Mouse (Mus musculus) stomach, embryonic 14.5 days (tissue): ENCODE data around the gene Birc6. TPM values are rescaled to one million over a fixed set of nuclear protein-coding genes. Genes with fewer than 3 reads are reported as not detected.

ENCODE experiments used
- ATAC-seq: fragments of 200-750 bp; cut with Nextera tagmentation; 2 replicates; pipeline ENCODE4 v1.8.0; 2017; ENCODE audit warnings: low read depth, moderate TSS enrichment; ENCODE audit not compliant: insufficient number of reproducible peaks, insufficient read depth, low FRiP score
- H3K27ac ChIP-seq: fragments of 300-500 bp; sonication (generic); 2 replicates; pipeline ENCODE4 v1.5.1; 2014; ENCODE audit warnings: mild to moderate bottlenecking, low read length, moderate library complexity, mixed read lengths
- H3K27me3 ChIP-seq: fragments of 300-500 bp; sonication (generic); 2 replicates; pipeline ENCODE4 v1.6.1; 2014; ENCODE audit warnings: low read length, control low read depth, mixed read lengths; ENCODE audit not compliant: control insufficient read depth, insufficient read depth
- H3K36me3 ChIP-seq: fragments of 300-500 bp; sonication (generic); 2 replicates; pipeline ENCODE4 v1.6.1; 2014; ENCODE audit warnings: mild to moderate bottlenecking, control low read depth, low read length, moderate library complexity, mixed read lengths; ENCODE audit not compliant: control insufficient read depth, insufficient read depth
- H3K4me1 ChIP-seq: fragments of 300-500 bp; sonication (generic); 2 replicates; pipeline ENCODE4 v1.6.1; 2014; ENCODE audit warnings: low read length, control low read depth, mixed read lengths; ENCODE audit not compliant: control insufficient read depth, insufficient read depth
- H3K4me2 ChIP-seq: fragments of 300-500 bp; sonication (generic); replicated peaks from 2 replicates; pipeline ENCODE4 v1.6.1; 2014; ENCODE audit warnings: low read depth, low read length, control low read depth
- H3K4me3 ChIP-seq: fragments of 300-500 bp; sonication (generic); 2 replicates; pipeline ENCODE4 v1.5.1; 2014; ENCODE audit warnings: low read depth, low read length, control low read depth
- H3K9ac ChIP-seq: fragments of 300-500 bp; sonication (generic); replicated peaks from 2 replicates; pipeline ENCODE4 v1.6.1; 2014; ENCODE audit warnings: low read depth, mild to moderate bottlenecking, control low read depth, low read length, moderate library complexity, mixed read lengths
- H3K9me3 ChIP-seq: fragments of 300-500 bp; sonication (generic); 2 replicates; pipeline ENCODE4 v1.6.1; 2016; ENCODE audit warnings: low read depth, low read length, control low read depth; ENCODE audit not compliant: control insufficient read depth
- WGBS: fragments of 180-500 bp; shearing (Covaris S2); extraction: QIAGEN DNeasy Blood & Tissue Kit; methylation state at CpG from one replicate; pipeline ENCODE4 v1.1.7; 2014; 5-methylcytosine and 5-hydroxymethylcytosine counted together
- polyA plus RNA-seq: library from polyadenylated mRNA; unstranded; fragments of >200 nt; fragmentation: Nextera tagmentation; extraction: Ambion mirVana; gene quantifications from 2 replicates; pipeline ENCODE4 v1.2.1, GENCODE M21; 2014

Birc6 gene
- polyA plus RNA-seq, 1 experiment from 2014 or later: 130 TPM

DNA sequence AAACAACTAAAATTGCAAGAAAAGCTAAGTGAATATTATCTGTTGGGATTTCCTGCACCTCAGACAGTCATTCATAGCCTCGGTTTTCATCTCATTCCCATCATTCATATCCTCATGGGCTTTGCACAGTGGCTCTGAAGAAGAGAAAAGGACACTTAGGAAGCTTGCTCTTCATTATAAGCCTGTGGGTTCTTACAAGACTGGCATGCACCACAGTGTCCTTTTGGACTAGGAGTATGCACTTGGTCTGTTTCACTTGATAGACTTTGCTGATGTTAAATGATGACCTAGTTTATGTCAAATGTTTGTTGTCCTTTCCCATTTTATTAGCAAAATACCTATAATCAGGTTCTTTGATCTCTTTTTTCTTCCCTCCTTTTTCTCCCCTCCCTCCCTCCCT, 9.4 kb downstream of the Birc6 start:
- Histone ChIP-seq H3K4me2 (no peak overlapping the region), H3K4me3 (no peak overlapping the region), H3K36me3 (no peaks in the 10 kb centered on the region), H3K9ac (no peak overlapping the region), H3K27ac (no peak overlapping the region), H3K4me1 (no peaks in the 10 kb centered on the region), H3K27me3 (no peaks in the 10 kb centered on the region), H3K9me3 (no peaks in the 10 kb centered on the region)
- 88% methylated on average over 1 of the region's 1 CpGs for WGBS
- ATAC-seq: no peak

DNA sequence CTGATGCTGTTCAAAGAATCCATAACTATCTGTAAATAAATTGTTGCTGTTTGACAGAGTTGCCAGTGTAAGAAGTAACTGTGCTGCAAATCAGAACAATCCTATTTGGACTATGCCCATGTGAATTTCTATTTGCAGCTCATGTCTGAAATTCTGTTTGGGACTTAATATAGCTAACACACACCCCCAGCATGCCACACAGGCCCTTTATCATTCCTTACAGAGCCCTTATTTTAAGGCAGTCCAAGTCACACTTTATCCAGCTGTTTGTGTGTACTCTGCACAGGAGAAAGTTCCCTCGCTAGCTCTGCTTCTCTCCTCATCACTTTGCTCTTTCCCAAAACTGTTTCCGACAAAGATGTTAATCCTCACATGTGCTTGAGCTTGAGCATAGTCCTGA, 15.5 kb downstream of the Birc6 start:
- Histone ChIP-seq H3K27ac (no peak overlapping the region), H3K4me1 (no peaks in the 10 kb centered on the region), H3K36me3 (peaks cover 9% of the 10 kb centered on the region; the same call in 1 of the 2 replicates), H3K9ac (no peak overlapping the region), H3K4me3 (no peak overlapping the region), H3K9me3 (no peaks in the 10 kb centered on the region), H3K27me3 (no peaks in the 10 kb centered on the region), H3K4me2 (no peak overlapping the region)
- 94% methylated on average over 2 of the region's 2 CpGs for WGBS
- ATAC-seq: no peak

DNA sequence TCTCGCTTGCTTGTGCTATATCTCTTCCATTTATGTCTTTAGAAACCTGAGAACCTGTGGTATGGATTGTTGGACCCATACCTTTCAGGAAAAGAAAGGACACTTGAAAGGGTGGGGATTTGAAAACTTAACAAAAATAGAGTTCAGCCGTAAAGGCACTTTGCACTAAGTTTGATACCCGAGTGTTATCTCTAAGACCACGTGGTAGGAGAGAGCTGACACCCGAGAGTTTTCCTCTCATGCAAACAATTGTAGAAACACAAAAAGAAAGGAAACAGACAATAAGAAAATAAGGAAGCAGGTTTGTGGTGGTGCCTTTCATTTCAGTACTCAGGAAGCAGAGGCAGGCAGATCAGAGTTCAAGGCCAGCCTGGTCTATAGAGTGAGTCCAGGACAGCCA, 26.0 kb downstream of the Birc6 start:
- Histone ChIP-seq H3K4me2 (no peak overlapping the region), H3K9me3 (no peaks in the 10 kb centered on the region), H3K36me3 (peaks cover 24% of the 10 kb centered on the region), H3K9ac (no peak overlapping the region), H3K4me1 (no peaks in the 10 kb centered on the region), H3K27me3 (no peaks in the 10 kb centered on the region), H3K27ac (no peak overlapping the region), H3K4me3 (no peak overlapping the region)
- WGBS: 83% methylated on average over 5 of the region's 5 CpGs
- ATAC-seq: no peak

GRCm38 (mm10) chr17:74559891-74560290, 31.8 kb downstream of the Birc6 start:
- Histone ChIP-seq H3K4me1 (no peaks in the 10 kb centered on the region), H3K27ac (no peak overlapping the region), H3K27me3 (no peaks in the 10 kb centered on the region), H3K4me2 (no peak overlapping the region), H3K9me3 (no peaks in the 10 kb centered on the region), H3K9ac (no peak overlapping the region), H3K36me3 (peaks cover 28% of the 10 kb centered on the region), H3K4me3 (no peak overlapping the region)
- ATAC-seq: no peak
- WGBS: 92% methylated on average over 11 of the region's 11 CpGs

DNA sequence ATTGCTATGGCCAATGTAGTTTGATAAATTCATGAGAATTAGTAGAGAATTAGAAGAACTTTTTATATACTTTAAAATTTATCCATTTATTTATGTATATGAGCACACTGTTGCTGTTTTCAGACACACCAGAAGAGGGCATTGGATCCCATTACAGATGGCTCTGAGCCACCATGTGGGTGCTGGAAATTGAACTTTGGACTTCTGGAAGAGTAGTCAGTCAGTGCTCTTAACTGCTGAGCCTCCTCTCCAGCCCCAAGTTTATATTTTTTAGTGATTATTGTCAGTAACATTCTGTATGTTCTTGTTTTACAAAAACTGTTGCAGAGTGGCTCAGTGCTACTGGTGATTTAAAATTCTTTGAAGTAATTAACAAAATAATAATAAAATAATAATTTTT, 36.1 kb downstream of the Birc6 start:
- Histone ChIP-seq H3K27ac (no peak overlapping the region), H3K9ac (no peak overlapping the region), H3K4me3 (no peak overlapping the region), H3K9me3 (no peaks in the 10 kb centered on the region), H3K36me3 (peaks cover 32% of the 10 kb centered on the region), H3K4me2 (no peak overlapping the region), H3K4me1 (no peaks in the 10 kb centered on the region), H3K27me3 (no peaks in the 10 kb centered on the region)
- ATAC-seq: no peak

GRCm38 (mm10) chr17:74569219-74569618, 41.1 kb downstream of the Birc6 start:
- H3K9ac ChIP-seq: no peak overlapping the region
- no peak overlapping the region for H3K27ac ChIP-seq
- no peaks in the 10 kb centered on the region for H3K4me1 ChIP-seq
- no peak overlapping the region for H3K4me3 ChIP-seq
- peaks cover 15% of the 10 kb centered on the region for H3K36me3 ChIP-seq
- H3K9me3 ChIP-seq: no peaks in the 10 kb centered on the region
- H3K27me3 ChIP-seq: no peaks in the 10 kb centered on the region
- WGBS: 82% methylated on average over 1 of the region's 1 CpGs
- ATAC-seq: no peak
- H3K4me2 ChIP-seq: no peak overlapping the region

GRCm38 (mm10) chr17:74570585-74570984, 42.5 kb downstream of the Birc6 start:
- H3K4me1 ChIP-seq: no peaks in the 10 kb centered on the region
- WGBS: 83% methylated on average over 1 of the region's 1 CpGs
- H3K9me3 ChIP-seq: no peaks in the 10 kb centered on the region
- H3K9ac ChIP-seq: no peak overlapping the region
- no peaks in the 10 kb centered on the region for H3K27me3 ChIP-seq
- no peak overlapping the region for H3K27ac ChIP-seq
- H3K36me3 ChIP-seq: peaks cover 18% of the 10 kb centered on the region
- H3K4me3 ChIP-seq: no peak overlapping the region
- ATAC-seq: no peak
- no peak overlapping the region for H3K4me2 ChIP-seq

GRCm38 (mm10) chr17:74577173-74577572, 49.1 kb downstream of the Birc6 start:
- Histone ChIP-seq H3K4me3 (no peak overlapping the region), H3K36me3 (peaks cover 28% of the 10 kb centered on the region), H3K9ac (no peak overlapping the region), H3K4me2 (no peak overlapping the region), H3K4me1 (no peaks in the 10 kb centered on the region), H3K9me3 (no peaks in the 10 kb centered on the region), H3K27ac (no peak overlapping the region), H3K27me3 (no peaks in the 10 kb centered on the region)
- WGBS: 73% methylated on average over 5 of the region's 5 CpGs
- no peak for ATAC-seq

DNA sequence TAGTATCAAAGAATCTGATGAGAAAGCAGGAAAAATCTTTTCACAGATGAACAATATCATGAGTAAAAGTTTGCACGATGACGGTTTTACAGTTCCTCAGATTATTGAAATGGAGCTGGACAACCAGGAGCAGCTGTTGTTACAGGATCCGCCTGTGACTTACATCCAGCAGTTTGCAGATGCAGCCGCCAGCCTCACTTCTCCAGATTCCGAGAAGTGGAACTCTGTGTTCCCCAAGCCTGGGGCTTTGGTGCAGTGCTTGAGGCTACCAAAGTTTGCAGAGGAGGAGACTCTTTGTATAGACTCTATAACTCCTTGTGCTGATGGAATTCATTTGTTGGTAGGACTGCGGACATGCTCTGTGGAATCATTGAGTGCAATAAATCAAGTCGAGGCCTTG, 51.5 kb downstream of the Birc6 start:
- Histone ChIP-seq H3K27ac (no peak overlapping the region), H3K27me3 (no peaks in the 10 kb centered on the region), H3K4me1 (no peaks in the 10 kb centered on the region), H3K9ac (no peak overlapping the region), H3K9me3 (no peaks in the 10 kb centered on the region), H3K4me3 (no peak overlapping the region), H3K4me2 (no peak overlapping the region), H3K36me3 (peaks cover 31% of the 10 kb centered on the region)
- 92% methylated on average over 7 of the region's 7 CpGs for WGBS
- no peak for ATAC-seq
